Mouse (Mus musculus) liver, adult 2 months (tissue): ENCODE measurements around the gene Igf2bp3.

Source experiments
- CTCF ChIP-seq: fragments of 200-500 bp; IDR thresholded peaks from 2 replicates; pipeline ENCODE4 v1.5.1; 2011; ENCODE audit warnings: low read depth, low read length, control low read depth
- POLR2A ChIP-seq: fragments of 200-500 bp; IDR thresholded peaks from 2 replicates; pipeline ENCODE4 v1.6.1; 2011; ENCODE audit warnings: low read length, control low read depth; ENCODE audit not compliant: insufficient read depth; ENCODE audit errors: extremely low read depth

GRCm38 (mm10) chr6:49115550-49115949, 99.2 kb downstream of the Igf2bp3 start:
- TF ChIP-seq POLR2A (no peak), CTCF (no peak)
